Mouse (Mus musculus) right cerebral cortex, adult 2 months (tissue): ENCODE data around the gene Hist2h3b.

Experiments
- DNase-seq, 2 experiments: peaks; one replicate each; pipeline ENCODE4 v3.0.0; 2021 to 2022; ENCODE audit warnings: low spot score in 2 of 2

Hist2h3b gene

GRCm38 (mm10) chr3:96298360-96298759 lies 29.9 kb downstream of the Hist2h3b start:
- DNase-seq, result no peak

GRCm38 (mm10) chr3:96299562-96299961 lies 31.1 kb downstream of the Hist2h3b start:
- DNase-seq, result no peak

- no peak for DNase-seq
These were observed 32.5 kb downstream of the Hist2h3b start for GRCm38 (mm10) chr3:96300706-96301529.

- DNase-seq, result no peak
These were observed 33.6 kb downstream of the Hist2h3b start for GRCm38 (mm10) chr3:96302076-96302475.

GRCm38 (mm10) chr3:96306506-96306905 lies 38.1 kb downstream of the Hist2h3b start:
- DNase-seq, result no peak

- DNase-seq, result no peak
These were observed 41.0 kb downstream of the Hist2h3b start for GRCm38 (mm10) chr3:96309441-96309840.

GRCm38 (mm10) chr3:96312341-96313098 lies 44.1 kb downstream of the Hist2h3b start:
- peak in 1 of 2 experiments; percentile 39 for DNase-seq
